8 mouse cellular contexts compared by ENCODE assay signal in the genomic region with DNA sequence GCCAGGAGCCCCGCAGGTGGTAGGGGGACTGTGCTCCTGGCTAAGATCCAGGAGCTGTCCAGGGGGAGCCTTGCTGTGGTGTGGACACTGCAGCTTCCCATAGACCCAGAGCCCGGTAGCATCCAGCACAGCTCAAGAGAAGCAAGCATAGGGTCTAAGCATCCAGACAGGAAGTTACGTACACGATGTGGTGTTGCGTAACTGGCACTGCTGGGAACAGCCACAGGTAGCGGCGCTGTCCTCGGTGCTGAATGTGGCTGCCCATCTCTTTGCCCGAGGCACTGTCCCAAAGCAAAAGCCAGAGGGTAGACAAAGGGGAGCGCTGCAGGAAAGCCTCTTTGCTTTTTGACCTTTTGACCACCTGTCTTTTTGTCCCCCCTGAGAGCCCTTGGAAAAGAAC. TPM values are rescaled to one million over a fixed set of nuclear protein-coding genes. Genes with fewer than 3 reads are reported as not detected.
DNase-seq lines count a peak whose midpoint lies in the region; ATAC-seq lines count a peak whose summit lies in the region.
"Had no signal": no experiment of that assay in that cellular context is flagged by ENCODE, and none has a peak within 500 bp of the region (broad histone marks: within the 10 kb centered on the region; RNA-seq: fewer than 3 reads in every experiment).

No protein-coding gene starts in this region.

- H3K27ac ChIP-seq in midbrain, embryonic 11.5 days (ENCODE audit: low read depth, low read length), result no peak overlapping the region
- H3K27ac ChIP-seq in midbrain, embryonic 13.5 days, result no peak overlapping the region
- H3K27ac ChIP-seq in limb, embryonic 10.5 days, result no peak overlapping the region
- H3K27ac ChIP-seq in forebrain, embryonic 12.5 days, result no peak overlapping the region
- H3K27ac ChIP-seq: embryonic facial prominence, embryonic 13.5 days had no signal

- no peak overlapping the region for H3K4me2 ChIP-seq in midbrain, embryonic 11.5 days
- no peak overlapping the region for H3K4me2 ChIP-seq in midbrain, embryonic 13.5 days (replicated peaks)
- H3K4me2 ChIP-seq in forebrain, embryonic 12.5 days, result no peak overlapping the region
- H3K4me2 ChIP-seq: embryonic facial prominence, embryonic 13.5 days had no signal

- no peaks in the 10 kb centered on the region for H3K9me3 ChIP-seq in midbrain, embryonic 11.5 days (ENCODE audit: control insufficient read depth, low read length)
- no peaks in the 10 kb centered on the region for H3K9me3 ChIP-seq in midbrain, embryonic 13.5 days
- no peaks in the 10 kb centered on the region for H3K9me3 ChIP-seq in limb, embryonic 10.5 days (replicated peaks)
- no peaks in the 10 kb centered on the region for H3K9me3 ChIP-seq in forebrain, embryonic 12.5 days
- H3K9me3 ChIP-seq: embryonic facial prominence, embryonic 13.5 days had no signal

- H3K36me3 ChIP-seq in midbrain, embryonic 11.5 days (ENCODE audit: control insufficient read depth, insufficient read depth, low read length), result no peaks in the 10 kb centered on the region
- no peaks in the 10 kb centered on the region for H3K36me3 ChIP-seq in midbrain, embryonic 13.5 days
- no peaks in the 10 kb centered on the region for H3K36me3 ChIP-seq in limb, embryonic 10.5 days
- H3K36me3 ChIP-seq in splenic B cell, adult 2 months (ENCODE audit: control insufficient read depth, insufficient read depth, low read length, poor library complexity, severe bottlenecking), result no peaks in the 10 kb centered on the region
- no peaks in the 10 kb centered on the region for H3K36me3 ChIP-seq in forebrain, embryonic 12.5 days (replicated peaks)
- H3K36me3 ChIP-seq: embryonic facial prominence, embryonic 13.5 days had no signal

- no peaks in the 10 kb centered on the region; the same call in 1 of the 2 replicates for H3K4me1 ChIP-seq in midbrain, embryonic 11.5 days (ENCODE audit: control insufficient read depth, insufficient read depth, low read length)
- no peaks in the 10 kb centered on the region for H3K4me1 ChIP-seq in midbrain, embryonic 13.5 days (replicated peaks)
- peaks cover 10% of the 10 kb centered on the region for H3K4me1 ChIP-seq in limb, embryonic 10.5 days
- H3K4me1 ChIP-seq in forebrain, embryonic 12.5 days, result no peaks in the 10 kb centered on the region
- H3K4me1 ChIP-seq: embryonic facial prominence, embryonic 13.5 days had no signal

- no peaks in the 10 kb centered on the region for H3K27me3 ChIP-seq in midbrain, embryonic 11.5 days (ENCODE audit: control insufficient read depth, insufficient read depth, low read length)
- H3K27me3 ChIP-seq in midbrain, embryonic 13.5 days, result peaks cover 6% of the 10 kb centered on the region
- H3K27me3 ChIP-seq in limb, embryonic 10.5 days (ENCODE audit: low read depth, poor library complexity, severe bottlenecking), result peaks cover 1% of the 10 kb centered on the region; the same call in 1 of the 2 replicates
- H3K27me3 ChIP-seq in splenic B cell, adult 2 months (ENCODE audit: control insufficient read depth, insufficient read depth, low read length, poor library complexity, severe bottlenecking), result no peaks in the 10 kb centered on the region
- H3K27me3 ChIP-seq in forebrain, embryonic 12.5 days, result peaks cover 24% of the 10 kb centered on the region
- H3K27me3 ChIP-seq: embryonic facial prominence, embryonic 13.5 days had no signal

- no peak overlapping the region for H3K4me3 ChIP-seq in midbrain, embryonic 11.5 days (ENCODE audit: low read depth, low read length)
- no peak overlapping the region for H3K4me3 ChIP-seq in midbrain, embryonic 13.5 days (replicated peaks)
- H3K4me3 ChIP-seq in limb, embryonic 10.5 days, result no peak overlapping the region
- H3K4me3 ChIP-seq in forebrain, embryonic 12.5 days (replicated peaks), result no peak overlapping the region
- H3K4me3 ChIP-seq: embryonic facial prominence, embryonic 13.5 days had no signal

- no peak for ATAC-seq in midbrain, embryonic 11.5 days (ENCODE audit: low FRiP score)
- no peak for ATAC-seq in midbrain, embryonic 13.5 days
- no peak for ATAC-seq in forebrain, embryonic 12.5 days (ENCODE audit: low FRiP score)

- peak; percentile 89 for DNase-seq in midbrain, embryonic 11.5 days (ENCODE audit: low spot score, missing footprints)
- peak; percentile 21 for DNase-seq in c-Kit-positive CD71-positive TER-119-positive erythroid progenitor cells, embryonic 14.5 days (ENCODE audit: low spot score)
- DNase-seq in limb, embryonic 10.5 days (ENCODE audit: low spot score), result peak; percentile 86
- peak; percentile 17 for DNase-seq in splenic B cell, adult 2 months (ENCODE audit: low read depth, low spot score)
- no peak for DNase-seq in right cerebral cortex, postnatal 10 days (ENCODE audit: low spot score in 2 of 2)

- no peak overlapping the region for H3K9ac ChIP-seq in midbrain, embryonic 11.5 days (ENCODE audit: low read length)
- no peak overlapping the region for H3K9ac ChIP-seq in midbrain, embryonic 13.5 days (replicated peaks)
- no peak overlapping the region for H3K9ac ChIP-seq in forebrain, embryonic 12.5 days
- H3K9ac ChIP-seq: embryonic facial prominence, embryonic 13.5 days had no signal

- 17% methylated on average over 10 of the region's 10 CpGs for WGBS in midbrain, embryonic 11.5 days
- WGBS in midbrain, embryonic 13.5 days, result 17% methylated on average over 10 of the region's 10 CpGs
- WGBS in limb, embryonic 10.5 days, result 13% methylated on average over 10 of the region's 10 CpGs
- WGBS in forebrain, embryonic 12.5 days, result 10% methylated on average over 10 of the region's 10 CpGs

RNA-seq across cellular contexts. Expression of a gene that starts 6.1 kb away (rescaled TPM):
- 5.9 and 6.2 TPM in 2 replicates for polyA plus RNA-seq in midbrain, embryonic 11.5 days (2014; fragmentation: Nextera tagmentation; extraction: Ambion mirVana)
- polyA plus RNA-seq in midbrain, embryonic 13.5 days (2015; fragmentation: Nextera tagmentation; extraction: Ambion mirVana), result 1.0 and 1.4 TPM in 2 replicates
- 4.2 and 8.0 TPM in 2 replicates for polyA plus RNA-seq in limb, embryonic 10.5 days (2016; fragmentation: Nextera tagmentation; extraction: Ambion mirVana)
- polyA plus RNA-seq in forebrain, embryonic 12.5 days (2016; fragmentation: Nextera tagmentation; extraction: Ambion mirVana), result 1.7 and 3.0 TPM in 2 replicates

RNA-seq across cellular contexts. Expression of a gene that starts 43.3 kb away (rescaled TPM):
- polyA plus RNA-seq in midbrain, embryonic 11.5 days (2014; fragmentation: Nextera tagmentation; extraction: Ambion mirVana), result 7.9 and 9.3 TPM in 2 replicates
- 7.0 and 7.2 TPM in 2 replicates for polyA plus RNA-seq in midbrain, embryonic 13.5 days (2015; fragmentation: Nextera tagmentation; extraction: Ambion mirVana)
- 10.1 and 10.6 TPM in 2 replicates for polyA plus RNA-seq in limb, embryonic 10.5 days (2016; fragmentation: Nextera tagmentation; extraction: Ambion mirVana)
- 9.8 and 11.1 TPM in 2 replicates for polyA plus RNA-seq in forebrain, embryonic 12.5 days (2016; fragmentation: Nextera tagmentation; extraction: Ambion mirVana)

RNA-seq across cellular contexts. Expression of a gene that starts 51.3 kb away (rescaled TPM):
- 14.6 and 14.9 TPM in 2 replicates for polyA plus RNA-seq in midbrain, embryonic 11.5 days (2014; fragmentation: Nextera tagmentation; extraction: Ambion mirVana)
- 15.5 and 17.0 TPM in 2 replicates for polyA plus RNA-seq in midbrain, embryonic 13.5 days (2015; fragmentation: Nextera tagmentation; extraction: Ambion mirVana)
- polyA plus RNA-seq in limb, embryonic 10.5 days (2016; fragmentation: Nextera tagmentation; extraction: Ambion mirVana), result 7.3 and 11.5 TPM in 2 replicates
- 15.6 and 17.6 TPM in 2 replicates for polyA plus RNA-seq in forebrain, embryonic 12.5 days (2016; fragmentation: Nextera tagmentation; extraction: Ambion mirVana)

Comparison
In these comparisons a context has a peak if more than half of its experiments do, and no peak if none do; other contexts are left out.
1. DNase-seq: peak in midbrain, embryonic 11.5 days (single experiment), c-Kit-positive CD71-positive TER-119-positive erythroid progenitor cells, embryonic 14.5 days (single experiment), limb, embryonic 10.5 days (single experiment) and splenic B cell, adult 2 months (single experiment); none in right cerebral cortex, postnatal 10 days (0 of 2).